Mouse (Mus musculus) MEL (cell line): ENCODE results near the gene Eif2b3.
A peak's percentile ranks its signal among the peaks of the same experiment; 100 is the strongest.

Source experiments
- CTCF ChIP-seq, 3 experiments: IDR thresholded peaks in 2 of 3; conservative IDR thresholded peaks in 1 of 3; 2 replicates each; pipeline ENCODE4 v1.5.1; 2011 to 2012; ENCODE audit warnings: low read length in 3 of 3, low read depth in 2 of 3, mild to moderate bottlenecking in 2 of 3, improper control_type of control experiment in 1 of 3, inconsistent platforms in 1 of 3, mixed read lengths in 1 of 3, moderate library complexity in 1 of 3; ENCODE audit not compliant: control insufficient read depth in 1 of 3, insufficient read depth in 1 of 3, poor library complexity in 1 of 3, severe bottlenecking in 1 of 3
- EP300 ChIP-seq, 2 experiments: IDR thresholded peaks; 2 replicates each; pipeline ENCODE4 v1.6.1; 2011; ENCODE audit warnings: improper control_type of control experiment in 2 of 2, low read length in 2 of 2, low read depth in 1 of 2, mild to moderate bottlenecking in 1 of 2

DNA sequence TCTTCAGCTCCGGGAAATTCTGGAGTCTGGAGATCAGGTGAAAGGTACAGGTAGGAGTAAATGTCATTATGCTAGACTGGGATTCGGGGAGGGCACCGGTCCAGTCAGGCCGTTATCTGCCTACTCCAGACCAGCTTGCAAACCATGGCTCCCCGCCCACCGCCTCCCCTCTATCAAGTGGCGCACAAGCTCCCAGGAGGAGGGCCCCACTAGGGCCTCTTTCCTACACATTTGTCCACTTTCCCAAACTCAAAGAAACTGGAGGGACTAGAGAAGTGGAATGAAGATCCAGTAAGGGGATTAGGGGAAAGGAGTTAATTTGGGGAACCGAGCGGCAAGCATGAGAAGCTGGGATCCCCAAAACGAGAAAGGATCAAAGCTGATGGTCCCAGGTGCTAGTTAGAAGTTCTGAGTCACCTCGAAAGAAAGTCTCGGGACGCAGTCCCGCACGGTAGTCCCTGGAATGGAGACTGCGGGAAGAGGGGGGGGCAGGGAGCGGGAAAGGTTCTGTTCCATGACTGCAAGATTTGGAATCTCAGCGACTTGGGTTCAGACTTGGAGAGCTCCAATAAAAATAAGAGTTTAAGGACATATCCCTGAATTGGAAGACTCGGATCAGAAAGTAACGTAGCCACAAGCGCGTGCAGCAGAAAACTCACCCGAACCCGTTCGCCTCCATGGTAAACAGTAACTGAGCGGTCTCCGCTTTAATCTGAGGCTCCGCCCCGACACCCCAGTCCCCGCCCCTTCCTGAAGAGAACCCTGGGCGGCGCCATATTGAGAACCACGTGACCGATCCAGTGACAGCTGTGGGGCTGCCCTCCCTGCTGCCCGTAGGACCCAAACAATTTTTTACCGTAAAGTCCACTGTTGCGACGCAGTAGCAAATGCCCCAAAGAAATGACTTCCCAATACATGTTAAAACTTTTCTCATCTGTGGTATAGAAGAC, 25.3 kb upstream of the Eif2b3 start, which contains the start of gene Urod:
- TF ChIP-seq EP300 (IDR thresholded peaks at IDR 0.05; ENCODE audit: low read depth in 1 of 2, low read length in 2 of 2) (peak; percentile 50 to 77; a peak in 3 of 4 replicates), CTCF (IDR thresholded peaks at IDR 0.05 in 2 of 3, conservative IDR thresholded peaks at IDR 0.05 in 1 of 3; ENCODE audit: control insufficient read depth in 1 of 3, insufficient read depth in 1 of 3, low read depth in 2 of 3, low read length in 3 of 3, poor library complexity in 1 of 3, severe bottlenecking in 1 of 3) (no peak)
